Mouse (Mus musculus) embryonic fibroblast, embryonic 13.5 days (primary cell): Measurements from ENCODE around the gene Ccdc190. TPM values are rescaled to one million over a fixed set of nuclear protein-coding genes. Genes with fewer than 3 reads are reported as not detected.

Experiments used
- H3K27ac ChIP-seq: 2 replicates; pipeline ENCODE4 v1.5.1; 2012; ENCODE audit warnings: low read length, control low read depth, inconsistent platforms; ENCODE audit not compliant: insufficient read depth
- H3K4me1 ChIP-seq: 2 replicates; pipeline ENCODE4 v1.6.1; 2011; ENCODE audit warnings: low read length; ENCODE audit not compliant: control insufficient read depth, insufficient read depth
- H3K4me3 ChIP-seq: 2 replicates; pipeline ENCODE4 v1.5.1; 2011; ENCODE audit warnings: mild to moderate bottlenecking, control low read depth, low read length; ENCODE audit not compliant: insufficient read depth
- CTCF ChIP-seq: IDR thresholded peaks from 2 replicates; pipeline ENCODE4 v1.5.1; 2011; ENCODE audit warnings: mild to moderate bottlenecking, control low read depth, low read length, moderate library complexity, borderline replicate concordance; ENCODE audit not compliant: insufficient read depth
- POLR2A ChIP-seq: IDR thresholded peaks from 2 replicates; pipeline ENCODE4 v1.6.1; 2011; ENCODE audit warnings: low read depth, mild to moderate bottlenecking, control low read depth, low read length, moderate library complexity
- polyA plus RNA-seq: library from polyadenylated mRNA; stranded (reverse); fragments of >200 nt; gene quantifications from 2 replicates; pipeline ENCODE4 v1.2.4, GENCODE M21; 2011; ENCODE audit warnings: low read depth; ENCODE audit not compliant: missing spikeins, insufficient read length

Gene Ccdc190
- polyA plus RNA-seq, 1 experiment = not detected

- TF ChIP-seq POLR2A (no peak), CTCF (no peak)
- peaks cover 3% of the 10 kb centered on the region; the same call in 1 of the 2 replicates for H3K4me1 ChIP-seq
- no peak overlapping the region for H3K27ac ChIP-seq
- no peak overlapping the region for H3K4me3 ChIP-seq
These were observed 24.2 kb downstream of the Ccdc190 start for GRCm38 (mm10) chr1:169952636-169953035.

DNA sequence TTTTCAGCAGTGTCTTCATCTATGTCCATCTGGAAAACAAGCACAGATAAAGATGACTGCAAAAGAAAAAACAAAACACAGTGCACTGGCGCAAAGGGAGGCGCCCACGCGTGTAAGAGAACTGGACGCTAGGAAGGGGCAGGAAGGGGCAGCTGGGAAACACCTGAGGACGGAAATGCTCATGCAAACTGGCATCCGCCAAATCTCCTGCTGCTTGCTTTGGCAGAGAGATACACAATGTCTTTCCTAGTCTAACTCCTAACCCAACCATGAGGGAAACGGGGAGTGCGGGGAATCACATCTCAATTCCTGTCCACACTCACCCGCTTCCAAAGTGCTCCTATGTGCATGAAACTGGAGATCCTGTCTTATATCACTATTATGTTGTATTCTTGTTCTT, 24.7 kb downstream of the Ccdc190 start:
- H3K27ac ChIP-seq = no peak overlapping the region
- peaks cover 3% of the 10 kb centered on the region; the same call in 1 of the 2 replicates for H3K4me1 ChIP-seq
- TF ChIP-seq CTCF (no peak), POLR2A (no peak)
- no peak overlapping the region for H3K4me3 ChIP-seq

GRCm38 (mm10) chr1:169968792-169969515, 40.5 kb downstream of the Ccdc190 start, which contains the start of gene Hsd17b7:
TSS of gene Hsd17b7 (minus strand) at chr1:169969241.
- peaks cover 8% of the 10 kb centered on the region for H3K4me1 ChIP-seq
- peak within 1 kb of the TSS; percentile 86 for H3K4me3 ChIP-seq
- TF ChIP-seq CTCF = no peak
- TF ChIP-seq POLR2A = peak; percentile 95
- H3K27ac ChIP-seq = peak within 1 kb of the TSS; percentile 80

- TF ChIP-seq POLR2A (no peak), CTCF (no peak)
- Histone ChIP-seq H3K27ac (peak overlapping the region; percentile 80), H3K4me3 (peak overlapping the region; percentile 59), H3K4me1 (peaks cover 8% of the 10 kb centered on the region)
These were observed 41.1 kb downstream of the Ccdc190 start for GRCm38 (mm10) chr1:169969516-169969886.

DNA sequence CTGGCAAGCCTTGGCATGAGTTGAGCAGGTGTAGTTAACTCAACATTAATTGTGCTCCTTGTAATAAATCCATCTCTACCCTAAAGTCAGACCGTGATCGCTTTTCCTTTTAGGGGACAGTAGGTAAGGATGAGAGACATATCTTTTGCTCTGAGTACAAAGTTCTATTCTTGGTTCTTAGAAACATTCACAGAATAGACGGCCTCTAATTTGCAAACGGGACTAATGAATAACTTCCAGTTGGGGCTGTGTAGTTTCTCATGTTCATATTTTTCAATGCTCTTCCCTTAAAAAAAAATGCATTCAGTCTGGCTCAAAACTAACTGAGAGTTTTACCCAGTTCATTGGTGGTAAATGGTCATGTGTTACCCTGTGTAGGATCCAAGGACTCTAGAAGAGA, 42.5 kb downstream of the Ccdc190 start:
- TF ChIP-seq CTCF (no peak), POLR2A (no peak)
- H3K4me1 ChIP-seq = peaks cover 6% of the 10 kb centered on the region
- no peak overlapping the region for H3K4me3 ChIP-seq
- H3K27ac ChIP-seq = no peak overlapping the region

DNA sequence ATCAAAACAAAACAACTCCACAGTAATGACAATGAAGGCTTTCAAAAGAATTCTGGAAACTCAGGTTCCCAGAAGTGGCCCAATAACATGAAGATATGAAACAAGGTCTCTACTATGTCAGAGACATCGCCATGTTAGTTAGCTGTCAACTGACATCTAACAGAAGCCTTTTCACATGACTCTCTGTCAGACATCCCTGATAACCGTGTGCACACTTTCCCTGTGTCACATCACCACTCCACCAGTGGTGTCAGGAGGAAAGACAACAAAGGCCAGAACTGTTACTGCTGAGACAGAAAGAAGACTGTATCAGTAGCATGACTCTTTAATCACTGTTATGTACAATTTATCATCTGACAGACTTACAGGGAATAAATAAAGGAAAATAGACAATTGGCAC, 43.5 kb downstream of the Ccdc190 start:
- H3K27ac ChIP-seq = no peak overlapping the region
- H3K4me3 ChIP-seq = no peak overlapping the region
- TF ChIP-seq CTCF = no peak
- peaks cover 6% of the 10 kb centered on the region for H3K4me1 ChIP-seq

- H3K4me1 ChIP-seq = no peaks in the 10 kb centered on the region
- no peak overlapping the region for H3K4me3 ChIP-seq
- no peak for TF ChIP-seq POLR2A
- TF ChIP-seq CTCF = no peak
- H3K27ac ChIP-seq = no peak overlapping the region
These were observed 49.2 kb downstream of the Ccdc190 start for GRCm38 (mm10) chr1:169977621-169978020.

Other genes starting within 250 kb of the Ccdc190 start
- 12.9 and 18.2 TPM in 2 replicates for gene Rgs4, start 181.0 kb upstream of the Ccdc190 start, polyA plus RNA-seq
- 33.7 and 49.1 TPM in 2 replicates for gene Hsd17b7, start 40.6 kb downstream of the Ccdc190 start, polyA plus RNA-seq
- 254 and 299 TPM in 2 replicates for gene Ddr2, start 182.1 kb downstream of the Ccdc190 start, polyA plus RNA-seq
- 56.9 and 59.0 TPM in 2 replicates for gene Uap1, start 246.3 kb downstream of the Ccdc190 start, polyA plus RNA-seq